Mouse (Mus musculus): ENCODE results near the gene Kcna7. TPM values are rescaled to one million over a fixed set of nuclear protein-coding genes. Genes with fewer than 3 reads are reported as not detected.
"Not testable (repeated sequence)": the region's sequence is repeated elsewhere in the genome, so short reads cannot be mapped to it uniquely, and the experiment has no call there.

Gene Kcna7
- polyA plus RNA-seq (2014; fragmentation: Nextera tagmentation; extraction: Ambion mirVana): 0.08 TPM in 1 of 2 replicates, not detected in the other

DNA sequence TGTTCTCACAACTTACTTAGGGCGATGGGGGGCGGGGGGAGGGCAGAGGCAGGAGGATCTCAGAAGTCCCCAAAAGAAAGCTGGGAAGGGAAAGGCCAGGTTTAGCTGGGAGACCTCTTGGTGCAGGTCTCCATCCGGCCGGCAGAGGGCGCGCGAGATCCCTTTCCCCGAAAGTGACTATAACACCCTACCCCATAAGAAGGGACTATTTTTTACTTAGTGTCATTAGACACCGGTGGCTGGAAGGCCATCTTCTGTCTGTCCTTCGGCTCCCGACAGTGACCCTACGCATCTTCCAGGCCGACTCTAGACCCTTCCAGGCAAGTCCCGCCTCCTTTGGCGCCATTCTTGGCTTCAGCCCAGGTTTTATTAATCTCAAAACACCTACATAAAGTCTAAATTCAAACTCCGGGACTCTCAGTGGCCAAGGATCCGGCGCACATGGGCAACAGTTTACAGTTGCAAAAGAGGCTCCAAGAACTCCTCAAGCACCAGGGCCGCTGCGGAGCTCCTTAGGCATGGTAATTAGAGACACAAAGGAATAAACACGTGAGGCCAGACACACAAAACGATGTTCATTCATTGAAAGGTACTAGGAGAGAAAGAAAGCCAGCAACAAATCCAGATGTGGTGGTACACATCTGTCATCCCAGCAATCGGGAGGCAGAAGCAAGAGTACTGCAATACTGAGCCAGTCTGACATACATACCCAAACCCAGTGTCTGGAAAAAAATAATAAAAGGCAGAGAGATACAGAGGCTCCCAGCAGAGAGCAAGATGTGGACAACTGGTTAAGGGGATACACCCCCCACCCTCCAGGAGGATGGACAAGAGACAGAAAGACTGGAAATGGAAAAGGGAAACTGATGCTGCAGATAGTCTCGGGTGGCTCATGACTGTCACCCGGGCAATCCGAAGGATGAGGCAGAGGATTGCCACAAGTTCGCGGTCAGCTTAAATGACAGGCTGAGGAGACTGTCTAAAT, at the start of gene Kcna7:
TSS of gene Kcna7 (plus strand) at position 563 of the 985 bp plus-strand sequence.
- TF ChIP-seq CTCF (IDR thresholded peaks at IDR 0.05; ENCODE audit: low read depth): peak; percentile 94

DNA sequence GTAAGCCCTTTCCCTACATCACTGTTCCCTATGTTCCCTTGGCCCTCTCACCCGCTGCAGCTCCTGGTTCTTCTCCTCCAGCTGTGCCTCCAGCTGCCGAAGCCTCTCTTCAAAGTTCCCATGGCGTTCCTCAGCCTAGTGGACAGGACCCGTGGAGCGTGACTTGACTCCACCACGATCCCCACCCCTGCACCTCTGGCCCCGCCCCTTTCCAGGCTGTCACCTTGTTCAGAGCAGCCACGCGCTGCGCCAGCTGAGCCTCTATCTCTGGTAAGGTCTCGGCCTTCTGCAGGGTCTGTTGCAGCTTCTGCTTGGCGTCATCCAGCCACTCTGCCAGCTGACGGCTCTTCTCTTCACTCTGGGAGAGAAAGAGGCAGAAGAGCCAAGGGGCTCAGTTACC, 49.4 kb upstream of the Kcna7 start:
- DNase-seq: no peak
- no peak for ATAC-seq (ENCODE audit: insufficient read depth)
- TF ChIP-seq CTCF (IDR thresholded peaks at IDR 0.05; ENCODE audit: low read depth): no peak

More for the DNA sequence above, at the start of gene Kcna7:
- ATAC-seq (ENCODE audit: insufficient read depth) (peak; percentile 48; the same call in 1 of the 2 replicates), DNase-seq (peak; percentile 79)
- H3K27me3 ChIP-seq (ENCODE audit: insufficient read depth, low read length): peaks cover 51% of the 10 kb centered on the region
- peak within 1 kb of the TSS; percentile 65 for H3K4me2 ChIP-seq
- peak within 1 kb of the TSS; percentile 39 for H3K4me3 ChIP-seq (ENCODE audit: low read depth, low read length)
- H3K27ac ChIP-seq (ENCODE audit: low read depth): no peak within 1 kb of the TSS
- WGBS: 8% methylated on average over 28 of the region's 28 CpGs
- no peaks in the 10 kb centered on the region for H3K9me3 ChIP-seq (ENCODE audit: low read depth, low read length)
- no peaks in the 10 kb centered on the region for H3K4me1 ChIP-seq (ENCODE audit: insufficient read depth)
- peak within 1 kb of the TSS; percentile 32 for H3K9ac ChIP-seq
- no peaks in the 10 kb centered on the region for H3K36me3 ChIP-seq (ENCODE audit: insufficient read depth)

DNA sequence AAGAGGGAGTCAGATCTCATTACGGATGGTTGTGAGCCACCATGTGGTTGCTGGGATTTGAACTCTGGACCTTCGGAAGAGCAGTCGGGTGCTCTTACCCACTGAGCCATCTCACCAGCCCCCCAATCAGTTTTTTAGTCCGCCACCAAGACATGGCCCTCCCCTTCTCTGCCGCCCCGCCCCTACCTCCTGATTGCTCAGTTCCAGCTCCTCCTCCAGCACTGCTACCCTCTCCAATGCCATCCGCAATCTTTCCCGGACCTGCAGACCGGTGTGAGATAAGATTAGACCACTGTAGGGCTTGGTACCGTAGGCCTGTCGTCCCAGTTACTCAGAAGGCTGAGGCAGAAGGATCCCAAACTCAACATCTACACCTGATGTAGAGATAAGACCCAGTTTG, 46.4 kb upstream of the Kcna7 start:
- not testable (repeated sequence) for DNase-seq; H3K4me3 ChIP-seq (ENCODE audit: low read depth, low read length); H3K9me3 ChIP-seq (ENCODE audit: low read depth, low read length); H3K27ac ChIP-seq (ENCODE audit: low read depth); H3K9ac ChIP-seq; ATAC-seq (ENCODE audit: insufficient read depth); H3K4me1 ChIP-seq (ENCODE audit: insufficient read depth); H3K36me3 ChIP-seq (ENCODE audit: insufficient read depth); H3K4me2 ChIP-seq
- WGBS: 54% methylated on average over 10 of the region's 11 CpGs
- peaks cover 37% of the 10 kb centered on the region for H3K27me3 ChIP-seq (ENCODE audit: insufficient read depth, low read length)

More for the DNA sequence above, 49.4 kb upstream of the Kcna7 start:
- Histone ChIP-seq H3K27ac (ENCODE audit: low read depth) (no peak overlapping the region), H3K36me3 (ENCODE audit: insufficient read depth) (no peaks in the 10 kb centered on the region), H3K4me2 (no peak overlapping the region), H3K27me3 (ENCODE audit: insufficient read depth, low read length) (peaks cover 13% of the 10 kb centered on the region), H3K4me1 (ENCODE audit: insufficient read depth) (no peaks in the 10 kb centered on the region), H3K9me3 (ENCODE audit: low read depth, low read length) (no peaks in the 10 kb centered on the region), H3K9ac (no peak overlapping the region), H3K4me3 (ENCODE audit: low read depth, low read length) (no peak overlapping the region)
- WGBS: 40% methylated on average over 13 of the region's 13 CpGs

DNA sequence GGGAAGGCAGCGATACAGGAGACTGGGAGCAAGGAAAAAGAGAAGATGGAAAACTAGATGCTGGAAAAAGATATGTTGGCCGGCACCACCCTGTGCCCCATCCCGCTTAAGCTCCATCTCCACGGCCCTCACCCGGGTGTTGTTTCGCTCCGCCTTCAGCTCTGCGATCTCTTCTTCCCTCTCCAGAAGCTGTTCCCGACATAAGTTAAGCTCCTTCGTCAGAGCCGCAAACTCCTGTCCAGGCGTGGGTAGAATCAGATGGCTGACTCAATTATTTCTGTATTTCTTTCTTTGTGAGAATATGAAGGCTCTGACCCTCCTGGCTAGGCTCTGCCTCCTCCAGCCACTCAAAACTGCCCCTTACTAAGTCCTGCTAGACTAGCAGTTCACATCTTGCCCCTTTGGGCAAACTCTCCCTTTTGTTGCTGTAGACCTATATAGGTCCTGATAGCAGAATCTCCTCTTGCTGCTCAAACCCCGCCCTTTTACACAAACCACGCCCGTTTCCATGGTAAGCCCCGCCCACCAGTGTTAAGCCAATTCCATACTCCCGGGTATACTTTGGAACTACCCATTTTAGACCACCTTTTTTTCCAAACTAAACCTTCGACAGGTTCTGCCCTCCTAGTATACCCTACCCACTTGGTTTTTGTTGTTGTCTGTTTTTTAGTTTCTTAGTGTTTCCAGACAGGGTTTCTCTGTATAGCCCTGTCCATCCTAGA, 44.9 kb upstream of the Kcna7 start:
- Histone ChIP-seq H3K4me2 (peak overlapping the region; percentile 89), H3K36me3 (ENCODE audit: insufficient read depth) (no peaks in the 10 kb centered on the region), H3K27me3 (ENCODE audit: insufficient read depth, low read length) (peaks cover 46% of the 10 kb centered on the region), H3K9me3 (ENCODE audit: low read depth, low read length) (no peaks in the 10 kb centered on the region), H3K4me1 (ENCODE audit: insufficient read depth) (peaks cover 7% of the 10 kb centered on the region; the same call in 1 of the 2 replicates), H3K4me3 (ENCODE audit: low read depth, low read length) (peak overlapping the region; percentile 42; the same call in 1 of the 2 replicates), H3K27ac (ENCODE audit: low read depth) (no peak overlapping the region), H3K9ac (no peak overlapping the region)
- no peak for TF ChIP-seq CTCF (IDR thresholded peaks at IDR 0.05; ENCODE audit: low read depth)
- no peak for ATAC-seq (ENCODE audit: insufficient read depth)
- DNase-seq: no peak
- 48% methylated on average over 18 of the region's 18 CpGs for WGBS

DNA sequence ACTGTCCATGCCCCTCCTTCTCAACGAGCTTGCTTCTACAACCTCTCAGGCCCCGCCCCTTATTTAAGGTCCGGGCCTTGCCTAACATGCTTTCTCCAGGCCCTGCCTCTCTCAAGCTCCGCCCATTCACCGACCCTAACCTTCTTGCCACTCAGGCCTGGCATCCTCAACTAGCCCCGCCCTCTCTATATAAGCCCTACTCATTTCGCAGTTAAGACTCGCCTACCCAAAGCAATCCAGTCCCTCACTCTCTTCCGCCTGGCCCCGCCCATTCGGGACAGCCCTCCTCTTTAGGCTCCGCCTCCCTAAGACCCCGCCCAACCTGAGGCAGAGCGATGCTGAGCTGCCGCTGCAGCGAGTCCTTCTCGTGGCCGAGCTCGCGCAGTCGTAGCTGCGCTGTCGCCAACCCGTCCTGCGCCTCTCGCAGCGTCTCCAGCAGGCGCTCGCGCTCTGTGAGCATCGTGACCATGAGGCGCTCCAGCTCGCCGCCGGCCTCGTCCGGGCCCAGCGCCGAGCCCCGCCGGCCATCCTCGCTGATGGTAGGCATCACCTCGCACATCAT, 44.1 kb upstream of the Kcna7 start:
- Histone ChIP-seq H3K4me1 (ENCODE audit: insufficient read depth) (peaks cover 13% of the 10 kb centered on the region; the same call in 1 of the 2 replicates), H3K4me3 (ENCODE audit: low read depth, low read length) (peak overlapping the region; percentile 42), H3K4me2 (peak overlapping the region; percentile 89), H3K27ac (ENCODE audit: low read depth) (no peak overlapping the region), H3K27me3 (ENCODE audit: insufficient read depth, low read length) (peaks cover 53% of the 10 kb centered on the region), H3K36me3 (ENCODE audit: insufficient read depth) (no peaks in the 10 kb centered on the region), H3K9me3 (ENCODE audit: low read depth, low read length) (no peaks in the 10 kb centered on the region), H3K9ac (peak overlapping the region; percentile 48)
- ATAC-seq (ENCODE audit: insufficient read depth) (peak; percentile 84), DNase-seq (peak; percentile 94)
- no peak for TF ChIP-seq CTCF (IDR thresholded peaks at IDR 0.05; ENCODE audit: low read depth)
- under 1% methylated on average over 43 of the region's 43 CpGs for WGBS

DNA sequence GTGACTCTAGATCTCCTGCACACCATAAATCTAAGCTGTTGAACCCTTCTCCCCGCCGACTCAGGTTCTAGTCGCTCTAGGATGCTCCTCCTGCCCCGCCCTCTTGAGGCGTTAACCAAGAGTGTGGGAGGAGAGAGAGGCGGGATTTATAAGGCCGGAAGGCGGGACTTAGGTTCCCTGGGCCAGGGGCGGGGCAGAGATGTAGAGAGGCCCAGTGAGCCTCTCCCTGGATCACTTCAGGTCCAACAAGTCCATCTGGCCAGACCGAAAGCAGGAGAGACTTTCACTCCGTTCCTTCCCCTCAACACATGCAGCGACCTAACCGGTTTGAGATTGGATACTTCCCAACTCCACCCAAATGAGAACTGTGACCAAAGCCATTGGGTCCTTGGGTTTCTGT, 42.7 kb upstream of the Kcna7 start:
- H3K27me3 ChIP-seq (ENCODE audit: insufficient read depth, low read length): peaks cover 56% of the 10 kb centered on the region
- DNase-seq (peak; percentile 79), ATAC-seq (ENCODE audit: insufficient read depth) (no peak)
- no peak overlapping the region for H3K27ac ChIP-seq (ENCODE audit: low read depth)
- TF ChIP-seq CTCF (IDR thresholded peaks at IDR 0.05; ENCODE audit: low read depth): no peak
- H3K4me3 ChIP-seq (ENCODE audit: low read depth, low read length): no peak overlapping the region
- H3K4me2 ChIP-seq: no peak overlapping the region
- H3K9me3 ChIP-seq (ENCODE audit: low read depth, low read length): no peaks in the 10 kb centered on the region
- no peaks in the 10 kb centered on the region for H3K36me3 ChIP-seq (ENCODE audit: insufficient read depth)
- H3K9ac ChIP-seq: no peak overlapping the region
- 6% methylated on average over 13 of the region's 13 CpGs for WGBS
- peaks cover 14% of the 10 kb centered on the region; the same call in 1 of the 2 replicates for H3K4me1 ChIP-seq (ENCODE audit: insufficient read depth)

All from lung, embryonic 14.5 days (tissue).